Mouse (Mus musculus) adrenal gland, postnatal 10 days (tissue): ENCODE results near the gene Fastkd1. TPM values are rescaled to one million over a fixed set of nuclear protein-coding genes. Genes with fewer than 3 reads are reported as not detected.
"Not testable (repeated sequence)": the region's sequence is repeated elsewhere in the genome, so short reads cannot be mapped to it uniquely, and the experiment has no call there.

Source experiments
- DNase-seq: peaks from one replicate; pipeline ENCODE4 v3.0.0; 2021; ENCODE audit warnings: mixed read lengths
- long read RNA-seq, 2 experiments: library from polyadenylated mRNA; stranded (forward); transcript quantifications; one replicate each; pipeline ENCODE4 v2.0.0; 2021
- total RNA-seq, 2 experiments: library from RNA; stranded (reverse); gene quantifications; 2 replicates each; pipeline ENCODE4 v1.2.3; 2021

The Fastkd1 gene
- total RNA-seq: 10 to 100 TPM; 29.5 to 38.9 TPM
- long read RNA-seq, experiment 1, partial matches to known transcripts: 0 of 6 reads
- long read RNA-seq, experiment 1, other reads (novel, unspliced or antisense): 2 of 6 reads
- long read RNA-seq, experiment 2, partial matches to known transcripts: 4 of 6 reads
- long read RNA-seq, experiment 2, other reads (novel, unspliced or antisense): 0 of 6 reads

GRCm38 (mm10) chr2:69712981-69713625, at the start of gene Fastkd1:
TSS of gene Fastkd1 (minus strand) at chr2:69713516.
- DNase-seq: peak; percentile 88

- DNase-seq: no peak
These were observed 47.7 kb upstream of the Fastkd1 start for GRCm38 (mm10) chr2:69760980-69761379.

DNA sequence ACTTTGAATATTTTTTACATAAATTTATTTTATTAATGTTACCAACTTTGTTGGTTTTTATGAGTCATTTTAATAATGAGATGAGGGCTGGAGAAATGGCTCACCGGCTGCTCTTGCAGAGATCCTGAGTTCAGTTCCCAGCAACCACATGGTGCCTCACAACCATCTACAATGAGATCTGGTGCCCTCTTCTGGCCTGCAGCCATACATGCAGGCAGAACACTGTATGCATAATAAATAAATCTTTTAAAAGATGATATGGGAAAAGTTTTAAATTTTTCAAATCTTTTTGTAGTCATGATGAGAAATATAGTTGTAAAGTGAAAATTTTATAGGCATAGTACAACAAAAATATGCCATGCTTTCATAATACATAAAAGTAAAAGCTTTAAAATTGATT, 31.8 kb upstream of the Fastkd1 start:
- DNase-seq: no peak

DNA sequence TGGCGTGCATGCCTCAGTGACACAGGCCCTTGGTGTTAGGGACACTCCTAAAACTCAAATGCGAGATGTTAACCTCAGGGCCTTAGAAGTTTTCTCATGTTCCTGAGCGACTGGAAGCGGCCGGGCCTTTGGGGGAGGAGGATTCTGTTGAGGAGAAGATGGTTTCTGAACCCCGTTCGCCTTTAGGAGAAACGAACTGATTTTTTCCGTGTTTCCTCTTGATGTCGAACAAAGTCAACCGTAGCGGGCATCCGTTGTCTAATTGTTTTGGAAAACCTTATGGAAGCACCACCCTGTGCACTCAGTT, 10.2 kb upstream of the Fastkd1 start:
- no peak for DNase-seq

- DNase-seq: peak; percentile 95
These were observed 9.6 kb upstream of the Fastkd1 start for GRCm38 (mm10) chr2:69722650-69723518.

DNA sequence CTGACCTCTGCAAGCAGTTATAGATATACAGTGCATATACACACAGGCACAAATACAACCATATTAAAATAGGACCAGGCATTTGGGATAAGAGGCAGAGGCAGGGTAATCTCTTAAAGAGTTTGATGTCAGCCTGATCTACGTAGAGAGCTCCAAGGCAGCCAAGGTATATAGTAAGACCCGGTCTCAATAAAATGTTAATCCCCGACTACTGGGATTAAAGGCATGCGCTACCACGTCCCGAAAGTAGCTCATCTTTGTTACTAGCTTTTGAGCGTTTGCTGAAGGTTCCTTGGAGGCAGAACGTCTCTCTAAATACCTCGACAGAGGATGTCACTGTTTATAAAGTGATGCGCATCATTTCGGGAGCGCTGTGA, 8.9 kb upstream of the Fastkd1 start, which contains the start of gene Ppig:
Gene Ppig, plus strand, starts transcription at position 273 of the 377 bp plus-strand sequence.
- DNase-seq: no peak

- DNase-seq: peak; percentile 59
These were observed 5.8 kb upstream of the Fastkd1 start for GRCm38 (mm10) chr2:69719121-69719520.

- DNase-seq: no peak
These were observed 3.2 kb upstream of the Fastkd1 start for GRCm38 (mm10) chr2:69716483-69716882.

- peak; percentile 10 for DNase-seq
These were observed 810 bp upstream of the Fastkd1 start for GRCm38 (mm10) chr2:69714126-69714525.

- DNase-seq: no peak
These were observed 304 bp upstream of the Fastkd1 start for GRCm38 (mm10) chr2:69713626-69714014.

- peak; percentile 21 for DNase-seq
These were observed 1.1 kb downstream of the Fastkd1 start for GRCm38 (mm10) chr2:69712171-69712570.

DNA sequence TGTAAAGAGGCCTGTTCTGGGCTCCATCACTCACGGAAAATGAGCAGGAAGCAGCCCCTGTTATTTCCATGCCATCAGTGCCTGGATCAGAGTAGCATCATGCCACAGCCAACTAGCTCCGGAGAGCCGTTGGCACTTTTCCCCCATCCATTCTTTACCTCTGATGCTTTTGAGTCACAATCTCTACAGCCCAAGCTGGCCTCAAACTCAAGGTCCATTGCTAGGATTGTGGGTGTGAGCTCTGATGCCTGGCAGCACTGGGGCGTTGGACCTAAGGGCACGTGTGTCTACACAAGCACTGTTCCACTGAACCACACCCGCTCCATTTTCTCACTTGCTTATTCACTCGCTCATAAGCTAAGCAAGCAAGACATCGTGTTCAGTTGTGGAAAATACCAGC, 12.9 kb downstream of the Fastkd1 start:
- DNase-seq: no peak

DNA sequence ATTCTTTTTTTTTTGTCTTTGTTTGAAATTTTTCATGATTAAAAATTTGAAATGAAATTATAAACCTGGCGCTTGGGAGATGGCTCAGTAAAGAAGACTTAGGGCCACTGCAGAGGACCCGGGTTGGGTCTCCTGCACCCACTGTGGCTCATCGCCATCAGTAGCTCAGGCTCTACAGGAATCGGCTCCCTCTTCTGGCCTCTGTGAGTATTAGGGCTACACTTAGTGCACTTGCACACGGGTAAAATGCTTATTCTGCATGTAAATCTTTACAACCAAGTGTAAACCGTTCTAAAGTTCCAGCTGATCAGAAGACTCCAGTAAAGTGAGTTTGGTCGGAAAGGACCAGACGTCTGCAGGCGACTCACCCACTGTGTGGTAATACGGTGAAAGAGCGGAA, 19.8 kb downstream of the Fastkd1 start:
- DNase-seq: no peak

DNA sequence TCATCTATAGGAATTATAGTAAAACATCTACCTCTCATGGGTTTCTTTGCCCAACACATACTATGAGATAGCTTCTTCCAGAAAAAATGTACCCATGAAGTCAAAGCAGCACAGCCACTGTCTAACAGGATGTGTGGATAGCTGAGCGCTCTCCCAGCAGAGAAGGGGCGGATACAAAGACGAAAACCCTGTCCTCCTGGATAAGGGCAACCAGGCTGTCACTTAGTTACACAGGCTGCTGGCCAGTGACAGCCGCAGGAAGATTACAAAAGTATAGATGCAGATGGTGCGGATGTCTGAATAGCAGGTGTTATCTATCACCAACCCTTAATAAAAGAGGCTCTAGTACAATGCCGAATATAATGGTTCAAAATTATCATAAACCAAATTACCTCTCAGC, 22.5 kb downstream of the Fastkd1 start:
- DNase-seq: no peak

DNA sequence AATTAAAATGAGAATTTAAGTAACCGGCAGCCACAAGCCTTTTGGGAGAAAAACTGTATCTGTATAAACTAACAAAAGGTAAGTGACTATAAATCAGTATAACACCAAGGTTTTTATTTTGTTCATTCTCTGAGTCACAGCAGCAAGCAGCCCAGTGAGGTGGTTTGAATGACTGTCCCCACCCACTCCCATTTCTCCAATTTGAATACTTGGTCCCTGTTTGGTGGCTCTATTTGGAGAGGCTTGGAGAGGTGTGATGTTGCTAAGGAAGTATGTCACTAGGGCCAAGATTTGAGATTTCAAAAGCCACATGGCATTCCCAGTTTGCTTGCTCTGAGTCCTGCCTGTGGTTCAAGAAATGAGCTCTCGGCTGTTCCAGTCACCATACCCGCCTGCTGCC, 23.1 kb downstream of the Fastkd1 start:
- no peak for DNase-seq

GRCm38 (mm10) chr2:69684488-69684887, 28.8 kb downstream of the Fastkd1 start:
- DNase-seq: no peak

GRCm38 (mm10) chr2:69683036-69683805, 30.1 kb downstream of the Fastkd1 start:
- no peak for DNase-seq

DNA sequence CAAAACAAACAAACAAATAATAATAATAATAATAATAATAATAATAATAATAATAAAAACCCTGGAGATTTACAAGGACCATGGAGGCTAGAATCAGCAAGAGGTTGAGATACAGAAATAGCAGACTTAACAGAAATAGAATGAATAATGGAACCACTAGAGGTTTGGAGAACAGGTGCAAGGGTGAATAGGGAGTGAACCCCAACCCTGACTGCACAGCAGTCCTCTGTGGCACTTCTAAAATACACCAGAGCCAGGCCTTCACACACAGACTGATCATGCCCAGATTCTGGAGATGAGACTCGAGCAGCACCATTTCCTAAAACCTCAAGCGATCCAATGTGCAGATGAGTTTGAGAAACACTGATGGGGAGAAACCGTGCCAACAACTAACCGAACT, 31.4 kb downstream of the Fastkd1 start:
- no peak for DNase-seq

- no peak for DNase-seq
These were observed 33.3 kb downstream of the Fastkd1 start for GRCm38 (mm10) chr2:69679990-69680389.

GRCm38 (mm10) chr2:69677215-69677614, 36.1 kb downstream of the Fastkd1 start:
- not testable (repeated sequence) for DNase-seq

- no peak for DNase-seq
These were observed 36.6 kb downstream of the Fastkd1 start for GRCm38 (mm10) chr2:69676713-69677112.

DNA sequence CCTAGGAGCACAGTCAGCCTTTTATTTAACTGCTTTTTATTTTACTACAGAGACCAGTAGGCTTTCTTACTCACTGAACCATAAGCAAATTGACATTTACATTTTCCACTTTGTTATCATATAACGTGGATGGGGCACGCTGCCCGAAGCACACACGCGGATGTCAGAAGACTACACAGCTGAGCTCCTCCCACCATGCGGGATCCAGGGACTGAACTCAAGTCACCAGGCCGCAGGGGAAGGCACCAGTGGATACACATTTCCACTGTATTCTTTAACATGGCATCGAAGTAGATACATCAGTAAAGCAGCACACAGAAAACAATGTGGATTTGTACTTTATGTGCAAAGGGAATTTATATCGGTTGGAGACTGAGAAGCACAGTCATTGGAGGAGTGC, 38.0 kb downstream of the Fastkd1 start:
- DNase-seq: no peak

- DNase-seq: no peak
These were observed 39.6 kb downstream of the Fastkd1 start for GRCm38 (mm10) chr2:69673723-69674122.
